ENCODE assay signal across 14 mouse cellular contexts in the genomic region with DNA sequence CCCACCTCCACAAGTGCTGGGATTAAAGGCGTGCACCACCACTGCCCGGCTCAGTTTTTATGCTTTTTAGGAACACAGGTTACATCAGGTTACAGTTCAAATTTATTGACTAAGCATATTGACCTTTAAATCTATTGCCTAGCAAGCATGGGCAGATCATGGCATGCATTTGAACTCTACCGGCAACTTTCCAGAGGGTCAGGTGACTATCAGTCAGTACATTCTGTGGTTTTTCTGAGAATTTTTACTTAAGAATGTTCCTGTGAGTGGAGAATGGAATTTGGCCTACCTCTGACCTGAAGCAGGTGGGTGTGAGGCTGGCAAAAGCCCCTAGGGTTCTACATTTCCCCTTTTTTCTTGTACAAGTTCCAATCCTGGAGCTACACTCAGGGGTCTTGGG.
"Had no signal": no experiment of that assay in that cellular context is flagged by ENCODE, and none has a peak within 500 bp of the region (broad histone marks: within the 10 kb centered on the region; RNA-seq: fewer than 3 reads in every experiment).

No protein-coding gene starts in this region.

- H3K36me3 ChIP-seq: midbrain, embryonic 13.5 days; midbrain, embryonic 15.5 days; neural tube, embryonic 12.5 days; stomach, embryonic 15.5 days had no signal

- H3K9me3 ChIP-seq: megakaryocyte, embryonic 14.5 days; midbrain, embryonic 13.5 days; midbrain, embryonic 15.5 days; neural tube, embryonic 12.5 days; stomach, embryonic 15.5 days had no signal

- H3K4me2 ChIP-seq: lung, embryonic 14.5 days; midbrain, embryonic 11.5 days; midbrain, embryonic 13.5 days; midbrain, embryonic 15.5 days; neural tube, embryonic 12.5 days; stomach, embryonic 15.5 days had no signal

- ATAC-seq: midbrain, embryonic 13.5 days; midbrain, embryonic 15.5 days had no signal

- H3K9ac ChIP-seq: lung, embryonic 14.5 days; midbrain, embryonic 13.5 days; midbrain, embryonic 15.5 days; neural tube, embryonic 12.5 days; stomach, embryonic 15.5 days had no signal

- H3K4me3 ChIP-seq: megakaryocyte, embryonic 14.5 days; midbrain, embryonic 13.5 days; midbrain, embryonic 15.5 days; neural tube, embryonic 12.5 days; stomach, embryonic 15.5 days had no signal

- H3K4me1 ChIP-seq: megakaryocyte, embryonic 14.5 days; midbrain, embryonic 13.5 days; midbrain, embryonic 15.5 days; neural tube, embryonic 12.5 days; stomach, embryonic 15.5 days had no signal

- H3K27me3 ChIP-seq: megakaryocyte, embryonic 14.5 days; midbrain, embryonic 13.5 days; midbrain, embryonic 15.5 days; neural tube, embryonic 12.5 days; stomach, embryonic 15.5 days had no signal

- H3K27ac ChIP-seq: macrophage; midbrain, embryonic 13.5 days; midbrain, embryonic 15.5 days; neural tube, embryonic 12.5 days; stomach, embryonic 15.5 days had no signal

- DNase-seq: lung, adult 18-20 months; lung, embryonic 14.5 days; lung, postnatal 10 days; right cerebral cortex, postnatal 14 days; thymus, adult 18-20 months; thymus, postnatal 14 days; thymus, postnatal 36 days had no signal
